Mouse (Mus musculus) CH12.LX (cell line): Measurements from ENCODE around the gene Ppfia2.

Source experiments
- CTCF ChIP-seq, 2 experiments: IDR thresholded peaks in 1 of 2; conservative IDR thresholded peaks in 1 of 2; 2 replicates each; pipeline ENCODE4 v1.5.1; 2011 to 2012; ENCODE audit warnings: low read depth in 2 of 2, low read length in 2 of 2, improper control_type of control experiment in 1 of 2, inconsistent platforms in 1 of 2, mild to moderate bottlenecking in 1 of 2, moderate library complexity in 1 of 2
- E2F4 ChIP-seq: IDR thresholded peaks from 2 replicates; pipeline ENCODE4 v1.6.1; 2011; ENCODE audit warnings: low read depth, low read length, improper control_type of control experiment; ENCODE audit not compliant: insufficient replicate concordance
- EP300 ChIP-seq: IDR thresholded peaks from 2 replicates; pipeline ENCODE4 v1.6.1; 2011; ENCODE audit warnings: low read length, improper control_type of control experiment
- MAX ChIP-seq: IDR thresholded peaks from 2 replicates; pipeline ENCODE4 v1.6.1; 2011; ENCODE audit warnings: low read length, improper control_type of control experiment
- POLR2AphosphoS2 ChIP-seq: IDR thresholded peaks from 2 replicates; pipeline ENCODE4 v1.6.1; 2011; ENCODE audit warnings: low read depth, low read length, improper control_type of control experiment
- RAD21 ChIP-seq: IDR thresholded peaks from 2 replicates; pipeline ENCODE4 v1.6.1; 2011; ENCODE audit warnings: low read depth, mild to moderate bottlenecking, low read length, improper control_type of control experiment, moderate library complexity
- ZNF384 ChIP-seq: IDR thresholded peaks from 2 replicates; pipeline ENCODE4 v1.6.1; 2012; ENCODE audit warnings: low read depth, low read length, improper control_type of control experiment, inconsistent platforms

DNA sequence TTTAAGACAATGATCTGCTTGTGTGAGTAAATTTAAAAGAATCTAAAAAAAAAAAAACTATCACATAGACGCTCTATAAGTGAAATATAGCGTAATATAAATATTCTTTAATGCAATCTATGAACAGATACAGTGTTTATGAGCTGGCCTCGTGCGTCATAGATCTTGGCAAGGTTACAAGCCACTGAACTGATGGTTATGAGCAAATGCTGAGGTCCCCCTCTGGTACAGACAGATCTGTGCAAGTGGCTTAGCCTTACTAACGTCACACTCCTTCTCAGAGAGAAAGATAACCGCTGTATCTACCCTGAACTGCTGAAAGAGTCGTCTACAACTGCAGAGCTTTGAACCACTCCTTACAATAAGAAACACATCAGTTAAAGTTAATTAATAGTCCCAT is 293.6 kb downstream of the Ppfia2 start:
- TF ChIP-seq ZNF384 (no peak), EP300 (no peak), POLR2AphosphoS2 (no peak), E2F4 (no peak), CTCF (conservative IDR thresholded peaks at IDR 0.05 in 1 of 2, IDR thresholded peaks at IDR 0.05 in 1 of 2; ENCODE audit: low read depth in 2 of 2, low read length in 2 of 2) (no peak), MAX (no peak), RAD21 (no peak)
